Mouse (Mus musculus) right cerebral cortex, adult 2 months (tissue): ENCODE measurements around the gene Olfr19.
"Not testable (repeated sequence)": the region's sequence is repeated elsewhere in the genome, so short reads cannot be mapped to it uniquely, and the experiment has no call there.

ENCODE experiments used
- DNase-seq, 2 experiments: peaks; one replicate each; pipeline ENCODE4 v3.0.0; 2021 to 2022; ENCODE audit warnings: low spot score in 2 of 2

The Olfr19 gene

GRCm38 (mm10) chr16:16676305-16676704, at the start of gene Olfr19:
TSS of gene Olfr19 (minus strand) at chr16:16676405.
- no peak for DNase-seq

GRCm38 (mm10) chr16:16684975-16685374, 8.8 kb upstream of the Olfr19 start:
- DNase-seq: no peak

GRCm38 (mm10) chr16:16684053-16684452, 7.8 kb upstream of the Olfr19 start:
- DNase-seq: no peak

- DNase-seq: no peak
These were observed 11.2 kb downstream of the Olfr19 start for GRCm38 (mm10) chr16:16664994-16665393.

GRCm38 (mm10) chr16:16664516-16664915, 11.7 kb downstream of the Olfr19 start:
- DNase-seq: not testable (repeated sequence)

GRCm38 (mm10) chr16:16645148-16645547, 31.1 kb downstream of the Olfr19 start:
- DNase-seq: no peak

GRCm38 (mm10) chr16:16633730-16634129, 42.5 kb downstream of the Olfr19 start:
- no peak for DNase-seq
